Mouse (Mus musculus) liver, postnatal 0 days (tissue): Measurements from ENCODE around the gene Taf4.

Source experiments
- CTCF ChIP-seq: sonication (generic); IDR thresholded peaks from 2 replicates; pipeline ENCODE4 v1.5.1; 2016; ENCODE audit warnings: antibody characterized with exemption, low read depth
- EP300 ChIP-seq: IDR thresholded peaks from 2 replicates; pipeline ENCODE4 v1.6.1; 2016; ENCODE audit warnings: antibody characterized with exemption, low read depth, mild to moderate bottlenecking

- TF ChIP-seq EP300 (no peak), CTCF (no peak)
Measured at GRCm38 (mm10) chr2:179937091-179937490, 39.4 kb downstream of the Taf4 start.
